Mouse (Mus musculus) liver, embryonic 14.5 days (tissue): ENCODE measurements around the gene Rreb1. TPM values are rescaled to one million over a fixed set of nuclear protein-coding genes. Genes with fewer than 3 reads are reported as not detected.

Source experiments
- ATAC-seq: fragments of 200-750 bp; cut with Nextera tagmentation; 2 replicates; pipeline ENCODE4 v1.8.0; 2017; ENCODE audit warnings: moderate number of reproducible peaks, mild to moderate bottlenecking, moderate library complexity; ENCODE audit not compliant: insufficient read depth
- DNase-seq, 3 experiments: peaks; one replicate each; pipeline ENCODE4 v3.0.0-alpha.2; 2012 to 2013; ENCODE audit warnings: low read depth in 3 of 3, low spot score in 3 of 3
- H3K27ac ChIP-seq: fragments of 300-500 bp; sonication (generic); 2 replicates; pipeline ENCODE4 v1.5.1; 2014; ENCODE audit warnings: moderate library complexity, mild to moderate bottlenecking, control low read depth, inconsistent platforms
- H3K27me3 ChIP-seq: fragments of 300-500 bp; sonication (generic); 2 replicates; pipeline ENCODE4 v1.6.1; 2014; ENCODE audit warnings: mild to moderate bottlenecking, low read length, moderate library complexity; ENCODE audit not compliant: control insufficient read depth, insufficient read depth
- H3K36me3 ChIP-seq: fragments of 300-500 bp; sonication (generic); replicated peaks from 2 replicates; pipeline ENCODE4 v1.6.1; 2014; ENCODE audit warnings: low read depth; ENCODE audit not compliant: control insufficient read depth, insufficient read depth
- H3K4me1 ChIP-seq, 2 experiments: fragments of 200-500 bp in 1 of 2; fragments of 300-500 bp in 1 of 2; sonication (generic) in 1 of 2; replicated peaks; 2 replicates each; pipeline ENCODE4 v1.6.1; 2012 to 2014; ENCODE audit warnings: antibody characterized with exemption in 1 of 2, inconsistent platforms in 1 of 2, low read length in 1 of 2; ENCODE audit not compliant: control insufficient read depth in 2 of 2, insufficient read depth in 2 of 2
- H3K4me2 ChIP-seq: fragments of 300-500 bp; sonication (generic); 2 replicates; pipeline ENCODE4 v1.6.1; 2014; ENCODE audit warnings: low read depth, mild to moderate bottlenecking, control low read depth, moderate library complexity
- H3K4me3 ChIP-seq, 2 experiments: fragments of 200-500 bp in 1 of 2; fragments of 300-500 bp in 1 of 2; sonication (generic) in 1 of 2; 2 replicates each; pipeline ENCODE4 v1.5.1; 2012 to 2014; ENCODE audit warnings: low read depth in 2 of 2, low read length in 2 of 2, mild to moderate bottlenecking in 2 of 2, control low read depth in 1 of 2, inconsistent platforms in 1 of 2, moderate library complexity in 1 of 2; ENCODE audit not compliant: insufficient read depth in 1 of 2
- H3K9ac ChIP-seq: fragments of 300-500 bp; sonication (generic); replicated peaks from 2 replicates; pipeline ENCODE4 v1.6.1; 2014; ENCODE audit warnings: mild to moderate bottlenecking, control low read depth, moderate library complexity
- H3K9me3 ChIP-seq: fragments of 300-500 bp; sonication (generic); 2 replicates; pipeline ENCODE4 v1.6.1; 2016; ENCODE audit warnings: low read length, mixed read lengths; ENCODE audit not compliant: control insufficient read depth
- CTCF ChIP-seq: IDR thresholded peaks from 2 replicates; pipeline ENCODE4 v1.5.1; 2016; ENCODE audit warnings: antibody characterized with exemption, low read depth, control low read depth
- EP300 ChIP-seq: IDR thresholded peaks from 2 replicates; pipeline ENCODE4 v1.6.1; 2016; ENCODE audit warnings: antibody characterized with exemption, low read depth
- WGBS: fragments of 180-500 bp; shearing (Covaris S2); extraction: QIAGEN DNeasy Blood & Tissue Kit; methylation state at CpG from one replicate; pipeline ENCODE4 v1.1.7; 2014; ENCODE audit not compliant: insufficient replicate concordance; 5-methylcytosine and 5-hydroxymethylcytosine counted together
- polyA plus RNA-seq, 2 experiments: library from polyadenylated mRNA; depleted of rRNA in 1 of 2; stranded (reverse) in 1 of 2; unstranded in 1 of 2; fragments of >200 nt; fragmentation: Nextera tagmentation in 1 of 2; extraction: Ambion mirVana in 1 of 2; gene quantifications; 2 replicates each; pipeline versions ENCODE4 v1.2.1 to v1.2.3; 2012 to 2014

The Rreb1 gene
- polyA plus RNA-seq, 2 experiments, result 5.4 TPM

- Histone ChIP-seq H3K36me3 (no peaks in the 10 kb centered on the region; the same call in 1 of the 2 replicates), H3K27me3 (no peaks in the 10 kb centered on the region), H3K4me3 (no peak overlapping the region), H3K4me2 (no peak overlapping the region), H3K4me1 (peaks cover 69 to 88% of the 10 kb centered on the region in 2 experiments), H3K27ac (no peak overlapping the region; the same call in 1 of the 2 replicates), H3K9ac (no peak overlapping the region), H3K9me3 (no peaks in the 10 kb centered on the region)
- DNase-seq, result no peak
- no peak for TF ChIP-seq CTCF
- no peak for TF ChIP-seq EP300
- ATAC-seq, result no peak
- whole genome bisulfite sequencing, result 66% methylated on average over 8 of the region's 8 CpGs
These were observed 104.3 kb downstream of the Rreb1 start for GRCm38 (mm10) chr13:37882521-37882920.

- TF ChIP-seq EP300 (no peak), CTCF (no peak)
- Histone ChIP-seq H3K4me3 (no peak overlapping the region), H3K27me3 (no peaks in the 10 kb centered on the region), H3K4me2 (no peak overlapping the region), H3K36me3 (no peaks in the 10 kb centered on the region; the same call in 1 of the 2 replicates), H3K4me1 (peaks cover 67 to 83% of the 10 kb centered on the region in 2 experiments), H3K9ac (no peak overlapping the region), H3K9me3 (no peaks in the 10 kb centered on the region), H3K27ac (peak overlapping the region; percentile 33; the same call in 1 of the 2 replicates)
- no peak for DNase-seq
- ATAC-seq, result no peak
- whole genome bisulfite sequencing, result 66% methylated on average over 5 of the region's 5 CpGs
These were observed 104.8 kb downstream of the Rreb1 start for GRCm38 (mm10) chr13:37883008-37883407.

DNA sequence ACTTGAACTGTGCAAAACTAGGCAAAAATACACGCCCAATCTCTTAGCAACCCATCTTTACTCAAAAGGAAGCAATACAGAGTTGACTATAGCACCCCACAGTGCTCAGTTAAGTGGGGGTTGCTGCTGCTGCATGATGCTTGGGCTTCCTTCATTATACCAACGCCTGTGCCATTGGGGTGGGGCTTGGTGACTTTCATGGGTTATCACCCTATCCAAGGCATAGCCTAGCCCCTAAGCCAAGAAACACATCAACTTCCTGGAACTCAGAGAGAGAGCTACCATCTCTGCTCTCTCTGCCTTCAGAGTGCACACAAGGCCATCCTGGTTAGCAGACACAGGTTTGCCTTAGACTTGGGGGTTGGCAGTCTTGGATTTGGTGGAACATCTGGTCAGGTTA, 107.2 kb downstream of the Rreb1 start:
- WGBS, result 35% methylated on average over 2 of the region's 2 CpGs

GRCm38 (mm10) chr13:37886024-37886423, 107.8 kb downstream of the Rreb1 start:
- peak overlapping the region; percentile 46; the same call in 1 of the 2 replicates for H3K9ac ChIP-seq
- ATAC-seq, result peak; percentile 66; the same call in 1 of the 2 replicates

More for the DNA sequence above, 107.2 kb downstream of the Rreb1 start:
- TF ChIP-seq CTCF, result no peak
- 0 out of 2 replicates have a peak, but pooled peaks have one; percentile 15 for TF ChIP-seq EP300
- peak overlapping the region; percentile 38 for H3K27ac ChIP-seq
- no peaks in the 10 kb centered on the region for H3K27me3 ChIP-seq
- peaks cover 46 to 60% of the 10 kb centered on the region in 2 experiments for H3K4me1 ChIP-seq
- peak in 1 of 3 experiments; percentile 60 for DNase-seq
- ATAC-seq, result peak; percentile 77
- H3K4me2 ChIP-seq, result peak overlapping the region; percentile 37
- H3K4me3 ChIP-seq, result no peak overlapping the region
- H3K36me3 ChIP-seq, result peaks cover 8% of the 10 kb centered on the region; the same call in 1 of the 2 replicates
- H3K9me3 ChIP-seq, result no peaks in the 10 kb centered on the region
- no peak overlapping the region for H3K9ac ChIP-seq

GRCm38 (mm10) chr13:37894756-37895155, 116.6 kb downstream of the Rreb1 start:
- Histone ChIP-seq H3K4me2 (no peak overlapping the region), H3K27ac (no peak overlapping the region; the same call in 1 of the 2 replicates), H3K36me3 (peaks cover 51% of the 10 kb centered on the region), H3K9ac (no peak overlapping the region), H3K4me3 (no peak overlapping the region), H3K9me3 (no peaks in the 10 kb centered on the region), H3K27me3 (no peaks in the 10 kb centered on the region), H3K4me1 (peaks cover 3 to 8% of the 10 kb centered on the region in 2 experiments; a peak in 1 of 4 replicates)
- 63% methylated on average over 8 of the region's 8 CpGs for WGBS
- DNase-seq, result no peak
- no peak for ATAC-seq
- TF ChIP-seq CTCF, result no peak
- TF ChIP-seq EP300, result no peak

More at GRCm38 (mm10) chr13:37886024-37886423, 107.8 kb downstream of the Rreb1 start:
- no peak for DNase-seq
- Histone ChIP-seq H3K4me2 (peak overlapping the region; percentile 37), H3K36me3 (peaks cover 8% of the 10 kb centered on the region; the same call in 1 of the 2 replicates), H3K4me1 (peaks cover 39 to 54% of the 10 kb centered on the region in 2 experiments), H3K27me3 (no peaks in the 10 kb centered on the region), H3K27ac (peak overlapping the region; percentile 38), H3K4me3 (no peak overlapping the region), H3K9me3 (no peaks in the 10 kb centered on the region)
- TF ChIP-seq EP300 (0 out of 2 replicates have a peak, but pooled peaks have one; percentile 45), CTCF (no peak)
- WGBS, result 17% methylated on average over 6 of the region's 6 CpGs
